Mouse (Mus musculus) heart, embryonic 10.5 days (tissue): Measurements from ENCODE around the gene Lrrc51. TPM values are rescaled to one million over a fixed set of nuclear protein-coding genes. Genes with fewer than 3 reads are reported as not detected.
A peak's percentile ranks its signal among the peaks of the same experiment; 100 is the strongest.
"Not testable (repeated sequence)": the region's sequence is repeated elsewhere in the genome, so short reads cannot be mapped to it uniquely, and the experiment has no call there.

Experiments
- DNase-seq: peaks from one replicate; pipeline ENCODE4 v3.0.0-alpha.2; 2017; ENCODE audit warnings: low spot score
- H3K27ac ChIP-seq: fragments of 300-500 bp; sonication (generic); 2 replicates; pipeline ENCODE4 v1.5.1; 2016; ENCODE audit warnings: mild to moderate bottlenecking
- H3K27me3 ChIP-seq: fragments of 300-500 bp; sonication (generic); 2 replicates; pipeline ENCODE4 v1.6.1; 2016; ENCODE audit warnings: mild to moderate bottlenecking; ENCODE audit not compliant: poor library complexity, insufficient read depth, severe bottlenecking
- H3K36me3 ChIP-seq: fragments of 300-500 bp; sonication (generic); 2 replicates; pipeline ENCODE4 v1.6.1; 2016; ENCODE audit warnings: mild to moderate bottlenecking, moderate library complexity
- H3K4me1 ChIP-seq: fragments of 300-500 bp; sonication (generic); 2 replicates; pipeline ENCODE4 v1.6.1; 2016; ENCODE audit warnings: mild to moderate bottlenecking
- H3K4me3 ChIP-seq: fragments of 300-500 bp; sonication (generic); 2 replicates; pipeline ENCODE4 v1.5.1; 2016; ENCODE audit warnings: mild to moderate bottlenecking, moderate library complexity
- H3K9me3 ChIP-seq: fragments of 300-500 bp; sonication (generic); 2 replicates; pipeline ENCODE4 v1.6.1; 2016; ENCODE audit warnings: mild to moderate bottlenecking, moderate library complexity
- WGBS: fragments of 180-500 bp; shearing (Covaris S2); methylation state at CpG from one replicate; pipeline ENCODE4 v1.1.7; 2016; 5-methylcytosine and 5-hydroxymethylcytosine counted together
- polyA plus RNA-seq: library from polyadenylated mRNA; unstranded; fragments of >200 nt; fragmentation: Nextera tagmentation; extraction: Ambion mirVana; gene quantifications from 2 replicates; pipeline ENCODE4 v1.2.1, GENCODE M21; 2016

The Lrrc51 gene
- polyA plus RNA-seq, 1 experiment from 2014 or later: 9.4 TPM

GRCm38 (mm10) chr7:101933300-101933699 lies 395 bp downstream of the Lrrc51 start:
- no peaks in the 10 kb centered on the region for H3K27me3 ChIP-seq
- 0 out of 2 replicates have a peak, but pooled peaks cover 1% of the 10 kb centered on the region for H3K36me3 ChIP-seq
- H3K4me3 ChIP-seq: peak overlapping the region; percentile 87
- peak overlapping the region; percentile 94 for H3K27ac ChIP-seq
- DNase-seq: peak; percentile 77
- 6% methylated on average over 15 of the region's 15 CpGs for WGBS
- no peaks in the 10 kb centered on the region for H3K4me1 ChIP-seq
- H3K9me3 ChIP-seq: no peaks in the 10 kb centered on the region

- Histone ChIP-seq H3K27ac (no peak overlapping the region), H3K9me3 (no peaks in the 10 kb centered on the region), H3K27me3 (no peaks in the 10 kb centered on the region), H3K4me3 (peak overlapping the region; percentile 87; the same call in 1 of the 2 replicates), H3K36me3 (no peaks in the 10 kb centered on the region), H3K4me1 (no peaks in the 10 kb centered on the region)
- DNase-seq: no peak
- 88% methylated on average over 1 of the region's 1 CpGs for WGBS
Observed at GRCm38 (mm10) chr7:101932551-101932950, 1.1 kb downstream of the Lrrc51 start.

DNA sequence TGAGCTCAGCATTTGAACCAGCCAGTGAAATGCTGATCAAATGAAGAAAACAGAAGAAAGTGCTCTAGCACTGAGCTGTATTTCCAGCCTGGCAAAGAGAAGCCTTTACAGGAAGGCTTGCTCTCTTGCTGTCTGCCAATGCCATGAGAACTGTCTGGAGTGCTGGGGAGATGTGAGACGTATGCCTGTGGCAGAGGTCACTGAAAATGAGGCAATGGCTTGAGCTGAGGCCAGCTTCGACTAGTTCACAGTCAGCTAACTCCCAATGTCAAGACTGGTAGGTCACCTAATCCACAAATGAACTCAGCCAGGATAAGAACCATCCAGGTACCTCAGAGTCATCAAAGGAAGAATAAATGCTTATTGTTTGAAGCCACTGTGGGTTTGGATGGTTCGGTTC lies 5.6 kb downstream of the Lrrc51 start:
- H3K27ac ChIP-seq: no peak overlapping the region
- no peaks in the 10 kb centered on the region for H3K27me3 ChIP-seq
- H3K4me1 ChIP-seq: no peaks in the 10 kb centered on the region
- no peaks in the 10 kb centered on the region for H3K9me3 ChIP-seq
- no peaks in the 10 kb centered on the region for H3K36me3 ChIP-seq
- WGBS: 80% methylated on average over 3 of the region's 3 CpGs
- H3K4me3 ChIP-seq: no peak overlapping the region
- no peak for DNase-seq

GRCm38 (mm10) chr7:101925892-101926291 lies 7.8 kb downstream of the Lrrc51 start:
- not testable (repeated sequence) for DNase-seq, H3K27me3 ChIP-seq, H3K4me3 ChIP-seq, H3K4me1 ChIP-seq, H3K27ac ChIP-seq, H3K36me3 ChIP-seq, H3K9me3 ChIP-seq

- 13% methylated on average over 1 of the region's 1 CpGs for WGBS
- H3K36me3 ChIP-seq: peaks cover 19% of the 10 kb centered on the region
- DNase-seq: peak; percentile 83
- no peaks in the 10 kb centered on the region for H3K4me1 ChIP-seq
- H3K27me3 ChIP-seq: no peaks in the 10 kb centered on the region
- no peaks in the 10 kb centered on the region for H3K9me3 ChIP-seq
- no peak overlapping the region for H3K4me3 ChIP-seq
- no peak overlapping the region for H3K27ac ChIP-seq
Observed at GRCm38 (mm10) chr7:101918071-101918470, 15.6 kb downstream of the Lrrc51 start.

- H3K27ac ChIP-seq: no peak overlapping the region
- H3K9me3 ChIP-seq: no peaks in the 10 kb centered on the region
- no peak overlapping the region for H3K4me3 ChIP-seq
- 66% methylated on average over 3 of the region's 3 CpGs for WGBS
- peaks cover 17% of the 10 kb centered on the region for H3K4me1 ChIP-seq
- H3K27me3 ChIP-seq: no peaks in the 10 kb centered on the region
- H3K36me3 ChIP-seq: peaks cover 58% of the 10 kb centered on the region
- DNase-seq: no peak
Observed at GRCm38 (mm10) chr7:101911982-101912381, 21.7 kb downstream of the Lrrc51 start.

- Histone ChIP-seq H3K27ac (no peak overlapping the region), H3K27me3 (no peaks in the 10 kb centered on the region), H3K4me3 (no peak overlapping the region), H3K4me1 (peaks cover 26% of the 10 kb centered on the region), H3K36me3 (peaks cover 56% of the 10 kb centered on the region), H3K9me3 (no peaks in the 10 kb centered on the region)
- 84% methylated on average over 4 of the region's 4 CpGs for WGBS
- DNase-seq: no peak
Observed at GRCm38 (mm10) chr7:101910138-101910537, 23.6 kb downstream of the Lrrc51 start.

- no peak for DNase-seq
- Histone ChIP-seq H3K9me3 (no peaks in the 10 kb centered on the region), H3K36me3 (peaks cover 42% of the 10 kb centered on the region), H3K27me3 (no peaks in the 10 kb centered on the region), H3K4me3 (no peak overlapping the region), H3K4me1 (peaks cover 30% of the 10 kb centered on the region), H3K27ac (0 out of 2 replicates have a peak overlapping the region, but pooled peaks have one; percentile 19)
- WGBS: 69% methylated on average over 4 of the region's 4 CpGs
Observed at GRCm38 (mm10) chr7:101908367-101908766, 25.3 kb downstream of the Lrrc51 start.

DNA sequence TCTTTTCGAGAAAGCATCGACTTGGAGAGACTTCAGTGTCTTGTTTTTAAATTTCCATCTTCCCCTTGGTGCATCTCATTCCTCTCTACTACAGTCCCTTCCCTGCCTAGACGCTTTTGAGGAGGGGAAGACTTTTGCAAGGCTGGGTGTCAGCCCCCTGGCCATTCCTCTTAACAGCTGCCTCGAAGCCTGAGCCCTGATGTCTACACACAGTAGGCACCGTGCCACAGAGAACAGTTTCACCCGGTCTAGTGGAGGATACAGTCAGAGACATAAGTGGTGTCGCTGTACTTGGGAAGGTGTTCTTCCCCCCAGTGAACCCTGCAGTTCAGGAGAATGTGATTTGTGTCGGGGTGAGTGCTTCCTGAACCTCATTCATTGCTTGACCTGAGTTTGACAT lies 27.0 kb downstream of the Lrrc51 start:
- 63% methylated on average over 8 of the region's 8 CpGs for WGBS
- Histone ChIP-seq H3K9me3 (no peaks in the 10 kb centered on the region), H3K27me3 (no peaks in the 10 kb centered on the region), H3K4me1 (peaks cover 30% of the 10 kb centered on the region), H3K27ac (peak overlapping the region; percentile 96), H3K4me3 (peak overlapping the region; percentile 68), H3K36me3 (peaks cover 36% of the 10 kb centered on the region)
- DNase-seq: no peak

DNA sequence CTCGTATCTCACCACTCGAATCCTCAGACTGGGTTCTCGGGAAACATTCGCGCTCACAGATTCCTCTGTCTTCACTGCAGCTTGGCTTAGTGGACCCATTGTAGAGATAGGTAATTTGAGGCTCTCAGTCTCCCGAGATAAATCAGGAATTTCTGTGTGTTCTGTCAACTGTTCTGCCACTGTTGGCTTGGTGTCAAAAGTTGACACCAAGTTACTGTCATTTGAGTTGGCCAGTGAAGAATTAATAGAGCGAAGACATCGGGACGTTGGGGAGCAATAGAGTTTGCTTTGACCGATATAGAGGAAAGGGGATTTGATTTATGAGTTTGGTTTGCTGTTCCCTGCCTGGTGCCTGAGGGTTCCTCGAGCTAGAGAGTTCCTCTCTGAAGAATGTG lies 27.4 kb downstream of the Lrrc51 start, which contains the start of gene Tomt:
Tomt (minus strand) TSS at position 73 of the 395 bp plus-strand sequence.
- Histone ChIP-seq H3K4me3 (peak within 1 kb of the TSS; percentile 68), H3K36me3 (peaks cover 34% of the 10 kb centered on the region), H3K27me3 (no peaks in the 10 kb centered on the region), H3K27ac (peak within 1 kb of the TSS; percentile 96), H3K9me3 (no peaks in the 10 kb centered on the region), H3K4me1 (peaks cover 30% of the 10 kb centered on the region)
- WGBS: 14% methylated on average over 11 of the region's 11 CpGs
- DNase-seq: no peak

GRCm38 (mm10) chr7:101905561-101906286 lies 28.0 kb downstream of the Lrrc51 start, which contains the start of gene Lamtor1:
Gene Lamtor1, plus strand, starts transcription at chr7:101905904.
- Histone ChIP-seq H3K27me3 (no peaks in the 10 kb centered on the region), H3K9me3 (no peaks in the 10 kb centered on the region), H3K4me1 (peaks cover 30% of the 10 kb centered on the region), H3K4me3 (peak within 1 kb of the TSS; percentile 68), H3K27ac (peak within 1 kb of the TSS; percentile 96), H3K36me3 (peaks cover 34% of the 10 kb centered on the region)
- under 1% methylated on average over 61 of the region's 61 CpGs for WGBS
- peak; percentile 100 for DNase-seq

DNA sequence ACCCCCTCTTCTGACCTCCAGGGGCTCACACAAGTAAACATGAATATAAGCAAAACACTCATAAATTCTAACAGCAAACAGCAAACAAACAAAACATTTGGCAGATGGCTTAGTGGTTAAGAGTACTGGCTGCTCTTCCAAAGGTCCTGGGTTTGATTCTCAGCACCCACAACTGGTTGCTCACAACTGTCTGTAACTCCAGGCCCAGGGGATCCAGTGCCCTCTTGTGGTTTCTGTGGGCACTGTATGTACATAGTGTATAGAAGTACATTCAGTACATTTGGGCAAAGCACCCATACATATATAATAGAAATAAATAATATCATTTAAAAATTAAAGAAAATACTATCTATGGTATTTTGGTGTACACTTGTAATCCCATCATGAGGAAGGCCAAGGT lies 30.8 kb downstream of the Lrrc51 start:
- H3K27me3 ChIP-seq: no peaks in the 10 kb centered on the region
- H3K4me1 ChIP-seq: peaks cover 17% of the 10 kb centered on the region
- no peak for DNase-seq
- H3K27ac ChIP-seq: no peak overlapping the region
- peaks cover 32% of the 10 kb centered on the region for H3K36me3 ChIP-seq
- H3K9me3 ChIP-seq: no peaks in the 10 kb centered on the region
- H3K4me3 ChIP-seq: no peak overlapping the region

DNA sequence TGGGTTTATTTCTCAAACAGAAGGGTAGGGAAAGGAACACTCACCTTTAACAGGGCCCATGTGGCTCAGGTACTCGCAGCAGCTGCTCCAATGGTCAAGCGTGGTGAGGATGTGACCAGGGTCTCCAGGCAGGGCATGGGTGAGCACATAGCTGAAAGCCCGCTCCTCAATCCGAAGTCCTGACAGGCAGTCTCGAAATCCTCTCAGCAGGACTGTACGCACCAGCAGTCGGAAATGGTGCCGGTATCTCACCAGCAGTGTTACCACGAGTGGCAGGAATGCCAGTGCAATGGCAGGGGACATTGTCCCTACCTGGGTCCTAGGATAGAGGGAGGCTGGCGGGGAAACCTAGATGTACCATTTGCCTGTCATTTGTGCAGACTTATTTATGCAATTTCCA lies 31.7 kb downstream of the Lrrc51 start:
- Histone ChIP-seq H3K9me3 (no peaks in the 10 kb centered on the region), H3K27ac (no peak overlapping the region), H3K4me3 (no peak overlapping the region), H3K36me3 (peaks cover 32% of the 10 kb centered on the region), H3K4me1 (peaks cover 12% of the 10 kb centered on the region), H3K27me3 (no peaks in the 10 kb centered on the region)
- 91% methylated on average over 10 of the region's 10 CpGs for WGBS
- DNase-seq: no peak
